Mouse (Mus musculus): ENCODE data around the gene Phospho2. TPM values are rescaled to one million over a fixed set of nuclear protein-coding genes. Genes with fewer than 3 reads are reported as not detected.
"Not testable (repeated sequence)": the region's sequence is repeated elsewhere in the genome, so short reads cannot be mapped to it uniquely, and the experiment has no call there.

The Phospho2 gene
- polyA plus RNA-seq, 1 experiment from 2014 or later = 19.4 TPM

- 61% methylated on average over 8 of the region's 8 CpGs for WGBS
- Histone ChIP-seq H3K36me3 (no peaks in the 10 kb centered on the region), H3K4me3 (no peak overlapping the region), H3K4me2 (no peak overlapping the region), H3K4me1 (no peaks in the 10 kb centered on the region), H3K9me3 (no peaks in the 10 kb centered on the region), H3K27me3 (no peaks in the 10 kb centered on the region), H3K27ac (no peak overlapping the region), H3K9ac (no peak overlapping the region)
- ATAC-seq (ENCODE audit: borderline replicate concordance, extremely low read depth, low FRiP score, low TSS enrichment) = no peak
These were observed 14.3 kb downstream of the Phospho2 start for GRCm38 (mm10) chr2:69803756-69804155.

DNA sequence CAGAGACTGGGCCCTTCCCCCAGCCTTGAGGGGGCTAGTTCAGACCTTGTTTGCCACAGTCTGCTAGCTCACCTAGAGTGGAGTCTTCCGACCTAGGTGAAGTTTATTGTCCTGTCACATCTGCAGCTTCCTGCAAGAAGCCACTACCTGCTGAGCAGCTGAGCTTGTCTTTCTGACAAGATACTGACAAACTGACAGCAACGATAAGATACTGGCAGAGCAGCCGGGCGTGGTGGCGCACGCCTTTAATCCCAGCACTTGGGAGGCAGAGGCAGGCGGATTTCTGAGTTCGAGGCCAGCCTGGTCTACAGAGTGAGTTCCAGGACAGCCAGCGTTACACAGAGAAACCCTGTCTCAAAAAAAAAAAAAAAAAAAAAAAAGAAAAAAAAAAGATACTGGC is 15.2 kb downstream of the Phospho2 start:
- not testable (repeated sequence) for H3K4me2 ChIP-seq; H3K27me3 ChIP-seq; H3K4me3 ChIP-seq; H3K27ac ChIP-seq; H3K4me1 ChIP-seq; H3K36me3 ChIP-seq; H3K9ac ChIP-seq; ATAC-seq (ENCODE audit: borderline replicate concordance, extremely low read depth, low FRiP score, low TSS enrichment); H3K9me3 ChIP-seq
- 78% methylated on average over 9 of the region's 9 CpGs for WGBS

DNA sequence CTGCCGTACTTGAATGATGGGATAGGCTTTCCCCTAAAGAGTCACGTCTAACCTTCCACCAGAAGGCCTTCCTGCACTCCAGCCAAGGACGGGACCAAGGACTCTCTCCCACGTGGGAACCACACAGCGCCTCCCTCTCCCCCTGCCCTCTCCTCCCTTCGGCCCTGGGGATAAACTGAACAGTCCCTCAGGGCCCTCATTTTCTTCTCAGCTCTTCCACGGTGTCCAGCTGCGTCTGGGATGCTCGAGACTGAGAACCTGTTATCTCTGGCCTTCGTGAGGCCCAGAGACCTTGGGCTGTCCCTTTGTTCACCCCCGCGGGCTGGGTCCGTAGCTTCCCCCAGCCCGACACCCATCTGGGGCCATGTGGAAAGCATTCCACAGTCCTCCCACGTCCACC is 20.7 kb downstream of the Phospho2 start:
- Histone ChIP-seq H3K4me1 (no peaks in the 10 kb centered on the region), H3K4me3 (no peak overlapping the region), H3K9ac (no peak overlapping the region), H3K27me3 (no peaks in the 10 kb centered on the region; the same call in 1 of the 2 replicates), H3K4me2 (no peak overlapping the region), H3K27ac (no peak overlapping the region), H3K36me3 (no peaks in the 10 kb centered on the region), H3K9me3 (no peaks in the 10 kb centered on the region)
- WGBS = 59% methylated on average over 15 of the region's 15 CpGs
- ATAC-seq (ENCODE audit: borderline replicate concordance, extremely low read depth, low FRiP score, low TSS enrichment) = no peak

- H3K9ac ChIP-seq; H3K4me3 ChIP-seq; H3K4me2 ChIP-seq; H3K4me1 ChIP-seq; H3K36me3 ChIP-seq; H3K27me3 ChIP-seq; H3K9me3 ChIP-seq; ATAC-seq (ENCODE audit: borderline replicate concordance, extremely low read depth, low FRiP score, low TSS enrichment); H3K27ac ChIP-seq: not testable (repeated sequence)
- WGBS = 57% methylated on average over 7 of the region's 7 CpGs
These were observed 21.9 kb downstream of the Phospho2 start for GRCm38 (mm10) chr2:69811349-69811748.

DNA sequence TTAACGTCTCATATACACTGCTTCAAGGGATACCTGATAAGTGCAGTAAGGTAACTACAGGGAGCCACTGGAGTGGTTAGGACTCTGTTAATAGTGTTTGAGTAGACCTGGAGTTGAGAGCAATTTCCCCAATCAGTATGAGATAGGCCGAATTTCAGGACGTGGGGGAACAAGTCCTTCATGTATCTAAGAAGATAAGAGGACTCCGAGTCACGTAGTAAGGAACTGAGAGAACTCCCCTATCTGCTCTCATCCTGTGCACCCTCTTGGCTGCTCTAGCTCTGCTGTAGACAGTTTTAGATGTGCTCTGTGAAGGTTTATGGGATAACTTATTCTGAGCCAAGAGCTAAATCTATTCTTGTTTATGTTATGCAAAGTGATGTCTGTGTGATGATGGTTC is 27.2 kb downstream of the Phospho2 start:
- ATAC-seq (ENCODE audit: borderline replicate concordance, extremely low read depth, low FRiP score, low TSS enrichment) = peak; percentile 76; the same call in 1 of the 2 replicates
- H3K4me3 ChIP-seq = no peak overlapping the region
- H3K27ac ChIP-seq = peak overlapping the region; percentile 20; the same call in 1 of the 2 replicates

DNA sequence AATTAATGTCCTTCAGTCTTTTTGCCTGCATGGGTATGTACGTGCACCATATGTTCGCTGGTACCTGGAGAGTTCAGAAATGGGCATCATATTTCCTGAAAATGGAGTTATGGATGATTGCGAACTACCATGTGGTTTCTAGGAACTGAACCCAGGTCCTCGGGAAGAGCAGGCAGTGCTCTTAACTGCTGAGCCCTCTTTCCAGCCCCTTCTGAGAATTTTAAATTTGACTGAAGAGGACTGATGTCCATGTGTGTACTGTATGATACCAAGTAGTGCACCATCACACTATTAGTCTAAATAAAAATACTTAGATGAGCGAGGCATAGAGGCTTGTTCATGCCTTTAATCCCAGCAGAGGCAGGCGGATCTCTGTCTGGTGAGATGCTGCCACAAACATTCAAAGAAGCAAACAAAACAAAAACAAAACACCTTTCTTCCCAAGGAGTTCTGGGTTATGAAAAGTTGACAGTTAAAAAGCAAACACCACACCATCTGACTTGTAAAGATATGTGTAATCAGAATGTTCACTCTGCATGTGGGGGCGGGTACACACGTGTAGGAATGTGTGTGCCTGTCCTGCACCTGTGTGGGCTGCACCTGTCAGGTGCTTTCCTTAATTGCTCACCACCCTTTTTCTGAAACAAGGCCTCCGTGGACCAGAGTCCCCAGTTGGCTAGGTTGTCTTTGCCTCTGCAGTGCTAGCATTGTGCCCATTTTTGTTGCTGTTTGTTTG is 29.1 kb downstream of the Phospho2 start:
- Histone ChIP-seq H3K27me3 (no peaks in the 10 kb centered on the region), H3K9ac (no peak overlapping the region), H3K36me3 (no peaks in the 10 kb centered on the region), H3K4me2 (no peak overlapping the region), H3K4me3 (no peak overlapping the region), H3K27ac (no peak overlapping the region), H3K4me1 (peaks cover 3% of the 10 kb centered on the region; the same call in 1 of the 2 replicates), H3K9me3 (no peaks in the 10 kb centered on the region)
- WGBS = 73% methylated on average over 9 of the region's 9 CpGs
- ATAC-seq (ENCODE audit: borderline replicate concordance, extremely low read depth, low FRiP score, low TSS enrichment) = no peak

More for the DNA sequence above, 27.2 kb downstream of the Phospho2 start:
- no peak overlapping the region for H3K4me2 ChIP-seq
- H3K27me3 ChIP-seq = no peaks in the 10 kb centered on the region
- H3K9me3 ChIP-seq = no peaks in the 10 kb centered on the region
- H3K36me3 ChIP-seq = no peaks in the 10 kb centered on the region
- H3K9ac ChIP-seq = no peak overlapping the region
- H3K4me1 ChIP-seq = peaks cover 2% of the 10 kb centered on the region; the same call in 1 of the 2 replicates
- WGBS = 34% methylated on average over 5 of the region's 5 CpGs

DNA sequence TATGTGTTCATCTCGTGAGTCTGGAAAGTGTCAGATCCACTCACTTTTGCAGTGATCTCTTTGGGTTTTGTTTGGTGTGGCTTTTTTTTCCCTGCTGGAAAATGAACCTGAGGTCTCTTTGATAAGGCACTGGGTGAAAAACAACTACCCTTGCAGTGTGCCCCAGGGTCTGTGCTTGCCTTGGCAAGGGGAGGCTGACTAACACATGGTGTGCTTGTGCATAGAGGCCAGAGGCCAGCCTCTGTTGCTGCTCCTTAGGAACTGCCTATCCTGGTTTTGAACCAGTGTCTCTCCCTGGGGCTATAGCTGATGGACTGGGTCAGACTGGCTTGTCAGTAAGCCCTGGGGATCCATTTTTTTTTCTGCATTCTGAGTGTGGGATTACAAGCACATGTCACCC is 30.8 kb downstream of the Phospho2 start:
- ATAC-seq (ENCODE audit: borderline replicate concordance, extremely low read depth, low FRiP score, low TSS enrichment) = no peak
- Histone ChIP-seq H3K27me3 (no peaks in the 10 kb centered on the region), H3K4me1 (peaks cover 6% of the 10 kb centered on the region; the same call in 1 of the 2 replicates), H3K9ac (no peak overlapping the region), H3K4me2 (no peak overlapping the region), H3K4me3 (no peak overlapping the region), H3K36me3 (no peaks in the 10 kb centered on the region), H3K9me3 (no peaks in the 10 kb centered on the region), H3K27ac (no peak overlapping the region)
- 47% methylated on average over 1 of the region's 1 CpGs for WGBS

DNA sequence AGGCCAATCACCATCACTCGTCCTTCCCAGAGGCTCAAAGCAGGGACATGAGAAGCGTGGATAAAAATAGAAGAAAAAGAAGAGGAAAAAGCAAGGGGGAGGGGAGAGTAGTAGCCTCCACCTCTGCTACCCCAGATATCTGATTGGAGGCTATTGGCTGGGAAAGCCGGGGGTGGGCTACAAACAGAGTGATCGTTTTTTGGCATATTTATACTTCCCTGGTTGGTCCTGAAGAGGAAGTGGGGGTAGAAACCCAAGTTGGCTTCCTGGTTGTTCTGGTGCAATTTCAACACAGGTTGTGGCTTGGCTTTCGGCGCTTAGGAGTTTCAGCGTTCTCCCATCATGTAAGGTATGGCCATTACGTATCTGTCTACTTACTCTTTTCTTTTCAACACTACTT is 32.3 kb downstream of the Phospho2 start, which contains the start of gene Klhl23:
Gene Klhl23 (plus strand): TSS at position 234 of the 400 bp plus-strand sequence.
- Histone ChIP-seq H3K36me3 (no peaks in the 10 kb centered on the region), H3K4me3 (peak within 1 kb of the TSS; percentile 88), H3K9ac (peak within 1 kb of the TSS; percentile 91), H3K27ac (peak within 1 kb of the TSS; percentile 95), H3K9me3 (no peaks in the 10 kb centered on the region), H3K27me3 (no peaks in the 10 kb centered on the region), H3K4me1 (peaks cover 9% of the 10 kb centered on the region), H3K4me2 (peak within 1 kb of the TSS; percentile 80)
- WGBS = 6% methylated on average over 8 of the region's 8 CpGs
- ATAC-seq (ENCODE audit: borderline replicate concordance, extremely low read depth, low FRiP score, low TSS enrichment) = peak; percentile 40; the same call in 1 of the 2 replicates

DNA sequence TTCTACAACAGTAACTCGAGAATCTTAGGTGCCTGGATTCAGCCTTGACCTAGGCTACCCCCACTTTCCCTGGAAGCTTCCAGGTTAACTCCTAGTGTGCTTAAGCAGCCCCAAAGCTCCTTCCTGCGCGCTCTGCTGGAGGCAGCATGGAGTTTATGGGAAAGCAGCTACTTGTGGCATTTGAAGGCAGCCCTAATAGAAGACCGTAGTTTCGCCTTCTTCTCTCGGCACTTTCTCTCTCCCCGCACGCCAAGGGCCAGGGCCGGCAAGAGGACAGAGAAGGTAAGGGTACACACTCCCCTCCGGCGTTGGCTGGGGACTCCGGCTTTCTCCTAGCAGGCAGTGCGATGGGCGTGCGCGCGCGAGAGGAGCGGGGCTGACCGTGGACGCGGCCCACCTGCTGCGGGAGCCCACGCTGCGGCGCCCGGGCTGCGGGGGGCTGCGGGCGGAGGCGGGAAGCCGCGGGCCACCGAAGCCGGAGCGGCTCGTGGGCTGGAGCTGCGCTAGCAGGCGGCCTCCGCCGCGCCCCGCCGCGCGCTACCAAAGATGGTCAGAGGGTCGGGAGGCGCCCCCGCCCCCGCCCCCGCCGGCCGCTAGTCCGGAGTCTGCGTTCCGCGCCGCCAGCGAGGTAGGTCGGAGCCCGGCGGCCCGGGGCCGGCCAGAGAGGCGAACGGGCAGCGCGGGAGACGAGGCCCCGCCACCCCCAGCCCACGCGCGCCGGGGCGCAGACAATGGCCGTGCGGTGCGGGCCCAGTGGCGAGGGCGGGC is 33.1 kb downstream of the Phospho2 start:
- no peaks in the 10 kb centered on the region for H3K9me3 ChIP-seq
- no peaks in the 10 kb centered on the region for H3K36me3 ChIP-seq
- H3K9ac ChIP-seq = peak overlapping the region; percentile 91
- peak overlapping the region; percentile 88 for H3K4me3 ChIP-seq
- WGBS = under 1% methylated on average over 60 of the region's 80 CpGs
- H3K27ac ChIP-seq = peak overlapping the region; percentile 95
- H3K27me3 ChIP-seq = no peaks in the 10 kb centered on the region
- peak; percentile 80 for ATAC-seq (ENCODE audit: borderline replicate concordance, extremely low read depth, low FRiP score, low TSS enrichment)
- H3K4me2 ChIP-seq = peak overlapping the region; percentile 80
- H3K4me1 ChIP-seq = peaks cover 9% of the 10 kb centered on the region

- H3K9ac ChIP-seq = peak overlapping the region; percentile 91
- H3K4me1 ChIP-seq = peaks cover 9% of the 10 kb centered on the region
- peak overlapping the region; percentile 88 for H3K4me3 ChIP-seq
- peak; percentile 36 for ATAC-seq (ENCODE audit: borderline replicate concordance, extremely low read depth, low FRiP score, low TSS enrichment)
- WGBS = 1% methylated on average over 37 of the region's 45 CpGs
- H3K36me3 ChIP-seq = no peaks in the 10 kb centered on the region
- peak overlapping the region; percentile 95 for H3K27ac ChIP-seq
- H3K4me2 ChIP-seq = peak overlapping the region; percentile 80
- H3K9me3 ChIP-seq = no peaks in the 10 kb centered on the region
- H3K27me3 ChIP-seq = no peaks in the 10 kb centered on the region
These were observed 33.8 kb downstream of the Phospho2 start for GRCm38 (mm10) chr2:69823129-69823677.

- Histone ChIP-seq H3K27ac (peak overlapping the region; percentile 39; the same call in 1 of the 2 replicates), H3K9me3 (no peaks in the 10 kb centered on the region), H3K4me2 (no peak overlapping the region), H3K4me1 (peaks cover 9% of the 10 kb centered on the region), H3K27me3 (no peaks in the 10 kb centered on the region), H3K4me3 (no peak overlapping the region), H3K36me3 (peaks cover 5% of the 10 kb centered on the region), H3K9ac (no peak overlapping the region)
- 55% methylated on average over 10 of the region's 10 CpGs for WGBS
- ATAC-seq (ENCODE audit: borderline replicate concordance, extremely low read depth, low FRiP score, low TSS enrichment) = no peak
These were observed 36.5 kb downstream of the Phospho2 start for GRCm38 (mm10) chr2:69825898-69826297.

DNA sequence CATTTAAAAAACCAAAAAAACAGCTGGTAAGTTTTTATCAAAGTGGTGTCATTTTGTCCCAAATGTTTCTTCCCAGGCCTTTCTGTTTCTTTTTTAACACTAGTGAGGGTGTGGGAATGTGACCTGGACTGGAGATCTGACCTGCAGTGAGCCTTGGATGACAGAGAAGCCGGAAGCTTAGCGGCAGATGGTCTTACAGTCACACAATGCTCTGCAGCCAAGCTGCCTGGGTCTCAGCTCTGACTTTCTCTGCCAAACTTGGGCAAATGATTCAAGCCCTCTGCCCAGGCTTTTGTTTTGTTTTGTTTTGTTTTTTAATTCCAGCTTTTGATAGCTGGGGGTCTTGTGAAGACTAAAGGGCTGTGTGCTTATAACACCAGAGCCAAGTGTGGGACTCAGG is 37.0 kb downstream of the Phospho2 start:
- no peak for ATAC-seq (ENCODE audit: borderline replicate concordance, extremely low read depth, low FRiP score, low TSS enrichment)
- Histone ChIP-seq H3K4me2 (no peak overlapping the region), H3K9me3 (no peaks in the 10 kb centered on the region), H3K36me3 (peaks cover 10% of the 10 kb centered on the region), H3K27me3 (no peaks in the 10 kb centered on the region), H3K4me3 (no peak overlapping the region), H3K27ac (peak overlapping the region; percentile 53), H3K9ac (no peak overlapping the region), H3K4me1 (peaks cover 9% of the 10 kb centered on the region)
- 39% methylated on average over 2 of the region's 2 CpGs for WGBS
